Mouse (Mus musculus) megakaryocyte, embryonic 14.5 days (primary cell): ENCODE results near the gene Sstr2.

Experiments
- FLI1 ChIP-seq: IDR thresholded peaks from 2 replicates; pipeline ENCODE4 v1.6.1; 2012; ENCODE audit warnings: low read length, inconsistent platforms, mixed read lengths
- GATA1 ChIP-seq: IDR thresholded peaks from 3 replicates; pipeline ENCODE4 v1.6.1; 2012; ENCODE audit warnings: mixed read lengths, low read length, inconsistent platforms, borderline replicate concordance

GRCm38 (mm10) chr11:113595144-113595543 is 24.0 kb upstream of the Sstr2 start:
- TF ChIP-seq GATA1 (no peak), FLI1 (no peak)
